Mouse (Mus musculus): Measurements from ENCODE around the gene Dip2a. TPM values are rescaled to one million over a fixed set of nuclear protein-coding genes. Genes with fewer than 3 reads are reported as not detected.

Gene Dip2a
- total RNA-seq, 2 experiments from 2014 or later = 4.7 to 5.5 TPM

DNA sequence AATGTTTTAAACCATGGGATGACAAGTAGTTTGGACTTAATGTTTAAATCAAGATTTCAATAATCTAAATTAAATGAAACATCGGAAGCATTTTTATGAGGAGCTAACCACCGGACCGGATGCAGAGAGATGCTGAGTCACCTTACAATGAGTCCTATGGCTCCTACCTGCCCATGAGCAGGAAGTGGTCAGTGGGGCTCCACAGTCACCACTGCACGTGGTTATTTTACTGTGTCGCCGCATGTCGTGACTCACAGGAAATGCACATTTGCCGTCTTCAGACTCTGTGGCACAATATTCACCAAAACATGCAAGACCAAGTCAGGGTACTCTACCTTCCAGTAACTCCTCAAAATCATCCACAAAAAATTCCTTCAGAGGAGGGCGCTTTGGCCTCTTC lies 38.4 kb downstream of the Dip2a start:
- DNase-seq = no peak

DNA sequence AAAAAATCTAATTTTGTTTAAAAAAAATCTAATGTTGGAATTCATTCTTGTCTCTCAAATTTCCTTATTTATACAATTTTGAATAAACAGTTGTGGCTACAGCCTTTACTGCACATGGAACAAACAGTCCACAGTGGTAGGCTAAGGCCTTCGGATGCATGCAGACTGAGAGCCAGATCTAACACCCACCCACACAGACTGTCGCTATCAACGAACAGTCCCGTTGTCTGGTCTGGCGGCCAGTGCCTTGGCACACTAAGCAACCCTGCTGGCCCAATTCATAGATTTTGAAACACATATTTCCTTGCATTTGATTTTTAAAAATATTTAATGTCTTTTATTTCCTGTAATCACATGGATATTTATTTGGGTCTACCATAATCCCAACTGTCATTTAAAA lies 45.0 kb downstream of the Dip2a start:
- DNase-seq = no peak

DNA sequence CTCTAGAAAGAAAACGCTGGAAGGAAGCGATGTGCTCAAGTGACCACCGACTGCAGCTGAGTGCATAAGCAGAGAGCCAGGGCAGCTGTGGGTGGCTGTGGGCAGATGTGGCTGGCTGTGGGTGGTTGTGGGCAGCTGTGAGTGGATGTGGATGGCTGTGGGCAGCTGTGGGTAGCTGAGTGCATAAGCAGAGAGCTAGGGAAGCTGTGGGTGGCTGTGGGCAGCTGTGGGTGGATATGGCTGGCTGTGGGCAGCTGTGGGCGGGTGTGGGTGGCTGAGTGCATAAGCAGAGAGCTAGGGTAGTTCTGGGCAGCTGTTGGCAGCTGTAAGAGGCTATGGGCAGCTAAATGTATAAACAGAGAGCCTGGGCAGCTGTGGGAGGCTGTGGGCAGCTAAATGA lies 51.9 kb downstream of the Dip2a start:
- DNase-seq = no peak

DNA sequence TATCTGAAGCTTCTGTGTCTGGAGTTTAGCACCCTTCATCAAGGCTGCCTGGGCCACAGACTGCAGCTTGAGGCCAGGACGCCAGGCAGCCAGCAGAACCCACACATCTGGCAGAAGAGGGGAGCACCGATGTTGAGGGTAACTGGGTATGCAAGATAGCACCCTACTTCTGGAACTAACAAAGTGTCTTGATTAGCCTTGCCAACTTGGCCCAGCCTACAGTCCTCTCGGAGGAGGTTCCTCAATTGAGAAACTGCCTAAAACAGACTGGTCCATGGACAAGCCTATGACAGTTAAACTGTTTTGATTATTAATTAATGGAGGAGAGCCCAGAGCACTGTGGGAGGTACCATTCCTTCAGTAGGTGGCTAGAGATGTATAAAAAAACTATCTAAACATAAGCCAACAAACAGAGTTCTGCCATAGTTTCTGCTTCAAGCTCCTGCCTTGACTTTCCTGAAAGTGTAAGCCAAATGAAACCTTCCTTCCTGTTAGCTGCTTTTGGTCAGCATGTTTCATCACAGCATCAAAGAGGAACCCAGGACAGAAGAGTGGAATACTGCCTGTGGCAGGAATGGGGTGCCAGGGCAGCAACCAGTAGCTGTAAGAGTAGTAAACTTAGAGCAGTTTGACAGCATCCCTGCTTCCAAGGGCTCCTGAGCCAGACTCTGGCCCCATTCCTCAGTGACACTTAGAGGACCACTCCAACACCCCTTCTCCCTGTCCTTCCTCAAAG lies 55.0 kb downstream of the Dip2a start:
- no peak for DNase-seq

DNA sequence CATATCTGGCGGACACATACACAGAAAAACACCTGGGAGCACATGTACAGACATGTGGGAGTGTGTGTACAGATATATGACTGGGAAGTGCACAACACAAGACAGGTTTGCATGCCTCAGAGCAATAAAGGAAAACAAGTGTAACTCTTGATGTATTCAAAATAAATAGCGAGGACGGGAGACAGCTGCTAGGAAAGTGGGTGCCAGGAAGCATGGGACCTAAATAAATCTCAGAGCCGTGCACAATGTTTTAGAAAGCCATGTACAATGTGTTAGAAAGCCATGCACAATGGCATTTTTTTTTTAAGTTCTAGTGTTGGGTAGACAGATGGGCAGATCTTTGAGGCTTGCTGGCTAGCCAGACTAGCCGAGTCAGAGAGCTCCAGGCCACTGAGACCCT lies 56.0 kb downstream of the Dip2a start:
- DNase-seq = no peak

DNA sequence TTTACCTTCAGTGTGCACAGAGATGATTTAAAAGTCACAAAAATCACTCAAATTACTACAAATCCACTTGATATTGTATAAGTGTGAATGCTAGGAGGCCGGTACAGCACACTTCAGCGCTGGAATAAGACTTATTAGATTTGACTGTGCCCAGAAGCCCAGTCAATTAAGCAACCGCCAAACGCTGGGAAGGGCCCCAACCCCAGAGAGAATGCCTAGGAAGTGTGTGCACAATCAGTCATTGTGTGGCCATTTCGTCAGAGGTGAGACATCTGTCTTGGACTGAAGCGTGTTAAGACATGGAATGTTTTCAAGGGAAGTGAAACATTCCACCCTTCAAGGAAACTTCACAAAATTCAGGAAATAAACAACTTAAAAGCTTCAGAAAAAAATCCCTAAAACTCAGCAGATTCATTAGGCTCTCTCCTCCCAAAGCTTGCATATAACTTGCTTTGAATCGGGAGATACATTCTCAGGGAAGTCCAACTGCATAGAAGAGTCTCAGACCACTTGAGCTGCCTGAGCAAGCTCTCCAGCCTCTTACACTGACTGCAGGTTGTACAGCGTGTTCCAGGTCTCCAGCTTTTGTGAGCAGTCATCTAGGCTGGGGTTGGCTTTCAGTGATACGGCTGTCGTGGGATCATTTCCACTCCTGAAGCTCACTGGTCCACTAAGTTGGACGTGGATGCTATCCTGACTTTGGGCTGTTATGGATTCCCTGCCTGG lies 56.7 kb downstream of the Dip2a start:
- no peak for DNase-seq

DNA sequence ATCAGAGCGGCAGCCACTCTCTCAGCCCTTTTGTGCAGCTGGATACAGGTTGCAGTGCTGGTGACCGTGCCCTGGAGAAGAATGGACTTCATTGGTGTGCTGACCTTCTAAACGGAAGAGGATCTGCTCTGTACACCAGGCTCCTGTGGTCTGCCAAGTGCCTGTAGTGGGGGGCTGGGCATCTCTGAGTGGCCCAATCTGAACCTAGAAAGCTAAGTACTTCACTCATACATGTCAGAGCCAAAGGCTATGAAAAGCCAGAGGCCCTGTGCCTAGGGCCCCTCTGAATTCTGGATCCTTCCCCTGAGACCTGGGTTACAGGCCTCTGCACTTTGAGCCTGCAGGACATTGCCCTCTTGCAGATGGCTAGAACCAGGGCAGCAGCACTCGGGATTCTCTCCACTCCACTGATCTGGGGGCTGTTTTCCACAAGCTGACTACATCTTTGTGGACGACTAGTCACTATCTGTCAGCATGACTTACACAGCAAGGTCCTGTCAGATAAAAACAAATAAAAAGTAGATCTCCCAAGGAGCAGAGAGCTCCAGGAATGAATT lies 66.5 kb downstream of the Dip2a start:
- DNase-seq = no peak

DNA sequence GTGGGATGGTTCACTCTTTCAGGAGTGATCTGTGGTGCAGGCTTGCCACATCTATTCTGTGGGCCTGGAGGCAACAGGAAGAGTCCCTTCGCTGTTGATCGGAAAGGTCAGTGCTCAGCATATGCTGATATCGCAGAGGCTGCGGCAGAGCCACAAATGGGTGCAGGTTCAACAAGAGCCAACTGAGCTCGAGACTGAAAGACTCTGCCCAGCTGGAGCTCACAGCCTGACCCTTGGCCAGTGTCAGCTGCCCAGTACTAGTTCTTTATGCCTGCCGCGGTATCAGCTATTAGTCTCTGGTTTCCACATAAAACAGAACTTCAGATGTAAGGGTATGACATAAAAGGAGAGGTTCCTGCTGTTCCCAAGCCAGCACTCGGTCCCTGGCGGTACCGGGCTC lies 69.8 kb downstream of the Dip2a start:
- DNase-seq = no peak

DNA sequence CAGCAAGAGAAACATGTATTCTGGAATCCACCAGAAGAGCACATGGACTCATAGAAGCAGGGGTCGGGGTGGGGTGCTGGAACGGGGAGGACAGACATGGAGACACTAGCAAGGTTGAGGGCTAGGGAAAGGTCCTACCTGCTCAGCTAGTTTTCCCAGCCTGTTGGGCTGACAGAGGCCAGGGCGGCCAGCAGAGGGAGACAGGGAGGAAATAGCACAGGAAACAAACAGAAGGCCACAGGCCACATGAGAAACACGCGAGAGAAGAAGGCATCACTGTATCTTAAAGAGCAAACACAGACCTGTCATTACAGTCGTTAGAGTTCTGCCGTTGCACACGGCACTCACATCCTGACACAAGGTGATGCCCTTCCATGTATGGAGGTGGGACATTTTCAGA lies 73.9 kb downstream of the Dip2a start:
- DNase-seq = no peak

DNA sequence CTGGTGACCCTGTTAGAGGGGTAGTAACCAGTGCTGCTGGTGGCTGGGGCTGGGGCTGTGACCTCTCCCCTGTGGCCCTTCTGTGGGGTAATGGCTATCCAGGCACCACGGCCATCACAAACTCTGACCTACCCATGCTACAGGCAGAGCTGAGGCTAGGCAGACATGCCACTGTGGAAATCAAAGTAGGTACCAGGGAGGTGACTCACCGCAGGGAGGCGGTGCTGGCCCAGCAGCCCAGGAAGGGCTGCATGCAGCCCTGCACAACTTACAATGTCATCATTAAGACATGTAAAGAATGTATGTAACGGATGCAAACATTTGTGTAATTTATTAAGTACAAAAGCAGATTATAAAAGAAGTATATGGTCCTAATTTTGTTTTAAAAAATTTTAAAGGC lies 82.7 kb downstream of the Dip2a start:
- DNase-seq = no peak

DNA sequence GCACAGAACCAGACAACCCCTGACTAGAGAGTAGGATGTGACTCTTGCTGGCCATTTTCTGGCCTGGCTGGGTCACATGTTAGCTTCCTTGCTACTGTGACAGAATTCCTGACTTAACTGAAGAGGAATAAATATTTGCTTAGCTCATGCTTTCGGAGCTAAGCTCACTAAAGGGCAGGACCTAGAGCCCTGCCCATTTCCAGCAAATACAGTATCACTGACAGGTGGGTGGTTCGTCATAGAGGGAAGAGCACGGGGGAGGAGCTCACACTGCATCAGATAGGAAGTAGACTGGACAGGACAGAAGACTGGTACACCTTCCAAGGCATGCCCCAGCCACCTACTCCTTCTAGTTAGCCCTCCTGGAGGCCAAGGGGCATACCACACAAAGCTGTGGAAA lies 83.6 kb downstream of the Dip2a start:
- DNase-seq = no peak

DNA sequence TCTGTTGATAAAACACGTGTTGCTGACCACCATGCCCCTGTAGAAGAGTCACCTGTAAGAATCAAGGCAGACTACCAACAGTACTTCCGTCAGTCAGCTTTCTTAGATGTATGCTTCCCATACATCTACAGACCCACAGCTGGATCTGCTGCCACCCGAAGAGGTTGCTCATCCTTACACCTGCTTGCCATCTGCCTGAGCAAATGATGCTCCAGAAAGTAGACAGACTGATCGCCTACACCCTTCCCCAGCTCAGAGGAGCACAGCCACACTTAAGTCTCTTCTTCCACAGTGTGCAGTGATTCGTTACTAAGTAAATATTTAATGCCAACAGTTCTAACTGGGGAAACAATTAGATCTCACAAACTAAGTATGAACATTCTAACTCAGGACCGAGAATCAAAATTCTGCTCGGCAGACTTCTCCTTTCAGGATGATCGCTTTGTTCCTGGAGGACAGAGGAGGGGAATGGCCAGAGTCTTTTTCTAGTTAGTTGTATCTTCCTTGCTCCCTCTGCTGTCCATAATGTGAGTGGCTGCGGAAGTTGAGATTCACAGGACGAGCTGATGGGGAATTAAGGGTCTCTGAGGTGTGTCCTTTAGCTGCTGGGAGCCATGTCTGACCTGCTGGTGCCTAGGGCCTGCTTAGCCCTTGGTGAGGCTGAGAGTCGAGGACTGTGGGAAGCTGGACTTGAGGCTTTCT lies 84.6 kb downstream of the Dip2a start:
- DNase-seq = no peak

DNA sequence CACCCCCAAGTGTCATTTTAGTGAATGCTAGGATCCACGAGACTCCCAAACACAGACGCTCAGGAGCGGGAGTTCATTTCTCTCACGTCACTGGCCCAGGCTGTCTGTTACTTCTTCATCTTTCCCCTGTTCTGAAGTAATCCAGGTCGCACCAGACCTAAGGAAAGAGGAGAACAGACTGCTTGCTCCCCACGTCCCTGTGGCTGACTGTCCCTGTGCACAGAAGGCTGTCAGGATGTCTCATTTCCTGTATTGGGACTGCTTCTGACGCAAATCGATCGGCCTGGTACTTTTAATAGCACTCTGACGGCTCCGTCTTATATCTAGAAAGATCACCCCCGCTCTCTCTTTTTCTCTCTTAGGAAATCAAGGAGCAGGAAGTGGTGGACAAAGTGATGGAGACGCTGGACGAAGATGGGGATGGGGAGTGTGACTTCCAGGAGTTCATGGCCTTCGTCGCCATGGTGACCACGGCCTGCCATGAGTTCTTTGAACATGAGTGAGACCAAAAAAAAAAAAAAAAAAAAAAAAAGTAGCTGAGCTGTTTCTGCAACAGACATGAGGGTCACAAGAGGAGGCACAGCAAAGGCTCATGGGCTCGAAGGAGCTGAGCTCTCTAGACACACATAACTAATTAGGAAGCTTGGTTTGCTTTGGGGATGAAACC lies 85.4 kb downstream of the Dip2a start:
- no peak for DNase-seq

DNA sequence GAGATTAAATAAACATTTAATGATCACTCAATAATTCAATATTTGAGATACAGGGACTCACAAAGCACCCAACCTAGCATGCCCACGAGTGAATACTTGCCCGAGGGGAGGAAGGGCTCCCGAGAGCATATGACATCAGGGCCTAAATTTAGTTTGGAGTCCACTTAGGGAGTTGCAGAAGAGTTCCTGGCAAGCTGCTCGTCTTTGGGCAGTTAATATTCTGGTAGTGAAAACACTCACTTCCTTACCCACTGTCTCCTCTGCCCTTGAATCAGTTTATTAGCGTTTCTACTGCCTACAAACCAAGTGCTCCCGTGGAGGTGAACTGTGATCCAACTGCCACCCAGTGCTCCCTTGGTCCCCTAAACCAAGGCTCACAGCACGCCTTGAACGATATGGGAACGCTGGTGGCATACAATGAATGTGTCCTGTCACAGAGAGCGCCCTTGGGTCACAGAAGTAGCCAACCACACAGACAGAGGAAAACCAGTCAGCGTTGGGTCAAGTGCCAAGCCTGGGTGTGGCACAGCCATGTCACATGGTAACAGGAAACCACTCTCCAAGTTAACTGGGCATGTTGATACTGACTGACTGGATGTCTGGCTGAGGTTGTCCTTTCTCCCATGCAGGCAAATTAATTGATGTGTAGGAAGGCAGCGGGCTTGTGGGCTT lies 87.2 kb downstream of the Dip2a start:
- DNase-seq = peak; percentile 42

DNA sequence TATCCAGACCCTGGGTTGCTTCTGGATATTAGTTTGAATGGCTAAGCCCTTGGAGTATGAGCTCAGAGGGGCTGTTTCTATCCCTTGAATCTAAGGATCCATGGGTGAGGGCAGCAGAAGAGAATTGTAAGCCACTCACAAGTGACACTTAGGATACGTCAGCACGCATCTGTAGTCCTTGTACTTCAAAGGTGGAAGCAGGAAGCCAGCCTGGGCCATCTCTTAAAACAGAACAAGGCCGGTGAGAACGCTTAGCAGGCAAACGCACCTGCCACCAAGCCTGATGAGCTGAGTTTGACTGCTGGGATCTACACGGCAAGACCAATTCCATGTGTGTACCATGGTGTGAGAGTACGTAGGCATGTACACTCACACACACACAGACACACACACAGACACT lies 87.9 kb downstream of the Dip2a start:
- DNase-seq = no peak

DNA sequence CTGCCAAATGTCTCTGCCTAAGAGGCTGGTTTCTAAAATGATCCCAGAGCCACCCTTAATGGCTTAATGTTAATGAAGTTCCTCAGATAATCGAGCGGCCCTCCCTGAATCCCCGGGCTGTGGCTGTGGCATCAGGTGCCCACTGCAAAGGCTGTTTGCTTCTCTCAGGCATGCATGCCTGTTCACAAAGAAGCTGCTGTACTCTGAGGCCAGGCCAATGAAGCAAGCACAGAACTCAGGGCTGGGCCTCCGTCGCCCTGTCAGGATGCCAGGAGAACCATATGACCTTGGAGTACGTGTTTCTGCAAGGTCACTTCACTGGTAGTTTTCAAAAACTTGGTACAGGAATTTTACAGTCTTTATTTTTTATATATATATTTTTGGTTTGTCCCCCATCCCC lies 89.5 kb downstream of the Dip2a start:
- DNase-seq = no peak

DNA sequence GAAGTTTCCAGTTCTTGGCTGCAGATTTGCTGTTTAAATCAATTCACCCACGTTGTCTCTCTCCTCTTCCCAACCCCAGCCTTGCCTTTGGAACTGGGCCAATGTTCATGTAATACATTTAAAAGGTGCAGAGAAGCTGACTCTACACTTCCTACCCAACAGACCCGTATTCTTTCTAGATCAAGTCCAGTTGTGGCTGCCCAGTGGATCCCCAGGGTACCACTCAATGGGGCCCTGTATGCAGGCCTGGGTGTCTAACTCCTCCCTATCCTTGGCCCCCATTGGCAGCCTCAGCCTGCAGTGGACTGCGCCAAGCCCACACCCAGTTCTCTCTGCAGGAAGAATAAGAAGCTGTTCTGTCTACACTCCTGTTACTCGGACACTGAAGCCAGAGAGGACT lies 91.6 kb downstream of the Dip2a start, which contains the start of gene S100b:
S100b (plus strand) TSS at position 318 of the 400 bp plus-strand sequence.
- DNase-seq = peak; percentile 47

DNA sequence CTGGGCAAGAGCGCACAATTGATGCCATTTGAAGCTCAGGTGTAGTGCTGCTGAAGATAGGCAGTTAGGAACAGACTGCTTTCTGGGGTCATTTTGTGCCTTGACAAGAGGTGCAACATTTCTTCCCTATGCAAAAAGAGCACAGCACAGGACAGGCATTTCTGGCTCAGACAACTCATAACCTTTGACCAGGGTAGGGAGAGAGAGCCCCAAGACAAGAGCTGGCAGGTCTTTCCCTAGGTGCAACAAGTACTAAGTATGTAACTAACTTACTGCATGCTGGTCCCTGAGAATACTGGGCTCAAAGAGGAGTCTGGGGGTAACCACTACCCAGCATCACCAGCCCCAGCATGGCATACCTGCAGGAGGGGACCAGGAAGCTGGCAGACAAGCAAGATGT lies 92.0 kb downstream of the Dip2a start:
- no peak for DNase-seq

DNA sequence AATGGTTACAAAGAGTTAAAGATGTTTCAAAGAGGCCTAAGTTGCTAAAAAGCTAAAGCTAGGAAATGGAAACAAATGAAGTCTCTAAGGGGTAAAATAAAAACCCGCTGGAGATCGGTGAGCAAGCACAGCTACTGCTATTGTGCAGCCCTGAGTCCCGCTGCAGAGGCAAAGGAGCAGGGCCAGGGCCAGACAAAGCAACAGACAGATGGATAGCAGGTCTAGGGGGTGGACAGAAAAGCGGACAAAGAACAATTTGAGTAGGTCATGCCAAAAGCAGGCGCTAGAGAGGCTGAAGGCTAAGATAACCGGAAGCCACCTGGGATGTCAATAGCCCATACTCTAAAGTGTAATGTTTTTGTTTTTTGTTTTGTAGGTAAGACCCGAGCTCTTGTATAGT lies 94.2 kb downstream of the Dip2a start:
- DNase-seq = no peak

DNA sequence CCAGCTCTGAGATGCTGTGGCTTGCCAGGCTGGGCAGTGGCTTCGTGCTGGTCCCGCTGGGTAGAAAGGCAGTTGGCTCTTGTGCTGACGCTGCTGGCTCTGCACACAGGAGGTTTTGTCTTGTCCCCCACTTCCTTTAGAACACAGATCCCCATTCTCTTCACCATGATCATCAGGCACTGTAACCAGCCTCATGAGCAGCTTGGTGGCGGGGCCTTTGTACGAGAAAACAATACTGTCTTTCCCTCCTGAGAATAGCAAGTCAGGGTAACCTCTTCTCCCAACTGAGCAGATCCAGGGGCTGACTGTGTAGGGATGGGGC lies 96.5 kb downstream of the Dip2a start:
- DNase-seq = no peak

DNA sequence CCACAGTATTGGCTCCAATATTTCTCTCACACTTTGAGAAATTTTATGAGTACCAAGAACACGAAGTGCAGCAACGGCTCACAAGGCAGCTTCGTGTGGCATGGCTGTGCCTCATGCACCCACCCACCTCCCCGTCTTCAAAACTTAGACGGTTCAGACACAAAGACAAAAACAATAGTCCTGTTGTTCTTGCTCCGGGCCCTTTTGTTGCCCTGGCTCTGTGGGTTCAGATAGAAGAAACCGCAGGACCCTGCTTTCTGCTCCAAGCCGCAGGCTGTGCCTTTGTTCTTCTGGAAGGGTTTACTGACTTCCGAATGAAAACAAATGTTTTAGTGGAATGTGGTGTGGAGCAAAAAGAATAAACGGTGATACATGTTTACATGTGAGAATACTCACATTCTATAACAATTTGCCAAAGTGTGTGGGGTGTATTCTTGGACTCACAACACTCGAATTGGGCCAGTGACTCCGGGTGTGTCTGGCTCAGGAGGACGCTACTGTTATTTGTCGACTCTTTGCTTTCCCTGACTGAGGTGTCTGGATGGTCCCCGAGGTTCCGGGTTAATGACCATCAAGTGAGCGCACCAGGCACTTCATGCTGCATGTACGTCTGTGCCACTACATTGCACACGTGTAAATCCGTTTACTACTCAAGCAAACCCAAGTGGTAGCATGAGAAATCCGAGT lies 97.0 kb downstream of the Dip2a start:
- DNase-seq = no peak

All from gastrocnemius, postnatal 25 days (tissue).